Mouse (Mus musculus) kidney, embryonic 16.5 days (tissue): ENCODE measurements at regions not wholly inside any gene's neighbourhood (a gene's known extent, or its start where the extent isn't known, plus 50 kb on each side); places are given as distances from the start of the nearest gene placed in this dataset.

ENCODE experiments used
- ATAC-seq: fragments of 200-750 bp; cut with Nextera tagmentation; 2 replicates; pipeline ENCODE4 v1.8.0; 2017; ENCODE audit warnings: moderate TSS enrichment; ENCODE audit not compliant: low FRiP score, low TSS enrichment
- H3K27ac ChIP-seq: fragments of 300-500 bp; sonication (generic); 2 replicates; pipeline ENCODE4 v1.5.1; 2014; ENCODE audit warnings: low read length
- H3K27me3 ChIP-seq: fragments of 300-500 bp; sonication (generic); 2 replicates; pipeline ENCODE4 v1.6.1; 2014; ENCODE audit warnings: low read length, control low read depth, mixed read lengths; ENCODE audit not compliant: insufficient read depth
- H3K36me3 ChIP-seq: fragments of 300-500 bp; sonication (generic); 2 replicates; pipeline ENCODE4 v1.6.1; 2014; ENCODE audit warnings: low read length, control low read depth, mixed read lengths; ENCODE audit not compliant: insufficient read depth
- H3K4me1 ChIP-seq: fragments of 300-500 bp; sonication (generic); 2 replicates; pipeline ENCODE4 v1.6.1; 2014; ENCODE audit warnings: low read length, control low read depth, mixed read lengths; ENCODE audit not compliant: insufficient read depth
- H3K4me2 ChIP-seq: fragments of 300-500 bp; sonication (generic); replicated peaks from 2 replicates; pipeline ENCODE4 v1.6.1; 2014; ENCODE audit warnings: low read depth, low read length
- H3K4me3 ChIP-seq: fragments of 300-500 bp; sonication (generic); 2 replicates; pipeline ENCODE4 v1.5.1; 2014; ENCODE audit warnings: mild to moderate bottlenecking, low read length
- H3K9ac ChIP-seq: fragments of 300-500 bp; sonication (generic); replicated peaks from 2 replicates; pipeline ENCODE4 v1.6.1; 2014; ENCODE audit warnings: low read length
- H3K9me3 ChIP-seq: fragments of 300-500 bp; sonication (generic); 2 replicates; pipeline ENCODE4 v1.6.1; 2016; ENCODE audit warnings: low read length, control low read depth
- WGBS: fragments of 180-500 bp; shearing (Covaris S2); extraction: QIAGEN DNeasy Blood & Tissue Kit; methylation state at CpG from one replicate; pipeline ENCODE4 v1.1.7; 2014; 5-methylcytosine and 5-hydroxymethylcytosine counted together

DNA sequence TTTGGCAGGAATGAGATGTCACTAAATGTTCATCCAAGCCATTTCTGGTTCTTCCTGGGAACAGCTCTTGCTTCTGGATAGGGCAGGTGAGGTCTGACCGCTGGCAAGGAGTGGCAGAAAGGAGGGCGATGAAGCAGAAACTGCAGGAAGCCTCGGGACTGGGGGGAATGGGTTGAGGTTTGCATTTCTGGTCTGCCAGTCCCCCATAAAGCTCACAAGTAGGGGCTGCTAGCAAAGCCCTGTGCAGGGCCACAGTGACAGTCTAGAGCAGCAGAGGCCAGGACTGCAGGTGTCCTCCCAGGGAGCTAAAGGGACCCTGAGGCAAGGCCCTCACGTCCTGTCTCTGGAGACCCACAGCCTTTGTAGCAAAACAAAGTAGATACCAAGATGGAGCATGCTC, 280.7 kb downstream of the Uaca start:
- ATAC-seq: no peak
- Histone ChIP-seq H3K27me3 (peaks cover 10% of the 10 kb centered on the region), H3K36me3 (no peaks in the 10 kb centered on the region), H3K27ac (no peak overlapping the region), H3K9me3 (no peaks in the 10 kb centered on the region), H3K9ac (no peak overlapping the region), H3K4me3 (no peak overlapping the region), H3K4me1 (peaks cover 9% of the 10 kb centered on the region), H3K4me2 (no peak overlapping the region)
- WGBS: 57% methylated on average over 4 of the region's 4 CpGs

DNA sequence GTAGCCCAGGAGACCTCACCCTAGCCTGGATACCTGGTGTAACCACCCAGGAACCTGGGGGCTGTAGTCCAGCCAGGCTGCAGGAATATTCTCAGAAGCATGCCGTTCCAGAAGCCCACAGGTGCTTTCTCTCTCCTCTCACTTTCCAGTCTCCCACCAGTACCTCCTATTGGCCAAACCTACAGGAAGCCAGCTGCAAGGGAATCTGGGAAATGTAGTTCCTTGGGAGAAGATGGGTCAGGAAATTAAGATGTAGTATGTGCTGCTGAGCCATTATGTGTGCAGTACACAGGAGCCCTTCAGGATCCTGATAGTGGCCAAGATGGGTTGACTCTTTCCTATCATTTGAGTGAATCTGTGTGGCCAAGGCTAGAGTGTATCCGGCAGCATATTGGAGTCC, 282.8 kb downstream of the Uaca start:
- 64% methylated on average over 2 of the region's 2 CpGs for WGBS
- Histone ChIP-seq H3K4me3 (no peak overlapping the region), H3K36me3 (no peaks in the 10 kb centered on the region), H3K27me3 (peaks cover 13% of the 10 kb centered on the region), H3K4me2 (no peak overlapping the region), H3K9ac (no peak overlapping the region), H3K27ac (no peak overlapping the region), H3K9me3 (no peaks in the 10 kb centered on the region), H3K4me1 (no peaks in the 10 kb centered on the region)
- ATAC-seq: no peak

DNA sequence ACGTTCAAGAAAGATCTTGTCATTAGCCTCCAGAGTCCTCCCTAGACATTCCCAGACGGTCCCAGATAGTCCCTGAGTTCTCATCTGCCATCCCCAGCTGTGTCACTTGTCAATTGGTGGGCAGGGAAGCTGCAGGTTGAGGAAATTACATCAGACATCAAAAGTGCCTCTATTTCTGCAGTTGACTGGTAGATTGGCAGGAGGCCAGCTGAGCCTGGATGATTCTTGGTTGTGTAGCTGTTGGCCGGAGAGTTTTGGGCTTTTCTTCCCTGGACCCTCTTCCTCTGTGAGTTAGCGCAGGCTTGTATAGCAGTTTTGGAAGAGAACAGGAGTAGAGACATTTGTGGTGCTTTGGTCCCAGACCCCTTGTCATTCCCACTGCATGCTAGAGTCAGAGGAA, 283.5 kb downstream of the Uaca start:
- H3K27me3 ChIP-seq: peaks cover 17% of the 10 kb centered on the region
- no peak for ATAC-seq

DNA sequence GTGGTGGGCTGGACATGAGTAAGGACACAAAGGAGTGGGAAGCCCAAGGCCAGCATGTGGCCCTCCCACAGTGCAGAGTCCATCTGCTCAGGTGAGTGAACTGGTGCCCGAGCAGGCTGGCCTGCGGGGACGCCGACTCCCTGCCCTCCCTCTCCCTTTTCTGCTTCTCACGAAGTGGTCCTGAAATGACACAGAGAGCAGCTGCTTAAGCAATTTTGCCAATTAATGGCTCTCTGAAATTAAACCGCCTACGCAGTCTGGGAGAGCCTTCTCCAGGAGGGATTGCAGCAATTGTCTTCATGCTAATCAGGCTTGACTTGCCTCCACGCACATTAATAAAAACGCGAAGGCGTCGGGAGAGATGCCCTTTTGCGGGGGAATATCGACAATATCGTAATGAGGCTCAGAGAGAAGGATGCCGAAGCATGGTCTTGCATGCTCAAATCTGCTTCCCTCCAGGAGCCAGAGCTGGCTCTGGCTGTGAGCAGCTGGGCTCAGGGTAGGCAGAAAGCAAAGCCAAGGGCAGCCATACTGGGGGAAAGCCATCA, 287.2 kb downstream of the Uaca start:
- H3K4me2 ChIP-seq: no peak overlapping the region
- H3K9ac ChIP-seq: no peak overlapping the region
- H3K27ac ChIP-seq: no peak overlapping the region
- WGBS: 71% methylated on average over 16 of the region's 16 CpGs
- H3K36me3 ChIP-seq: no peaks in the 10 kb centered on the region
- peaks cover 21% of the 10 kb centered on the region for H3K27me3 ChIP-seq
- H3K4me1 ChIP-seq: no peaks in the 10 kb centered on the region
- no peak overlapping the region for H3K4me3 ChIP-seq
- ATAC-seq: no peak
- no peaks in the 10 kb centered on the region for H3K9me3 ChIP-seq

More for the DNA sequence above, 283.5 kb downstream of the Uaca start:
- Histone ChIP-seq H3K9ac (no peak overlapping the region), H3K9me3 (no peaks in the 10 kb centered on the region), H3K4me3 (no peak overlapping the region), H3K27ac (no peak overlapping the region), H3K4me1 (no peaks in the 10 kb centered on the region), H3K36me3 (no peaks in the 10 kb centered on the region), H3K4me2 (no peak overlapping the region)
- WGBS: 81% methylated on average over 4 of the region's 4 CpGs

DNA sequence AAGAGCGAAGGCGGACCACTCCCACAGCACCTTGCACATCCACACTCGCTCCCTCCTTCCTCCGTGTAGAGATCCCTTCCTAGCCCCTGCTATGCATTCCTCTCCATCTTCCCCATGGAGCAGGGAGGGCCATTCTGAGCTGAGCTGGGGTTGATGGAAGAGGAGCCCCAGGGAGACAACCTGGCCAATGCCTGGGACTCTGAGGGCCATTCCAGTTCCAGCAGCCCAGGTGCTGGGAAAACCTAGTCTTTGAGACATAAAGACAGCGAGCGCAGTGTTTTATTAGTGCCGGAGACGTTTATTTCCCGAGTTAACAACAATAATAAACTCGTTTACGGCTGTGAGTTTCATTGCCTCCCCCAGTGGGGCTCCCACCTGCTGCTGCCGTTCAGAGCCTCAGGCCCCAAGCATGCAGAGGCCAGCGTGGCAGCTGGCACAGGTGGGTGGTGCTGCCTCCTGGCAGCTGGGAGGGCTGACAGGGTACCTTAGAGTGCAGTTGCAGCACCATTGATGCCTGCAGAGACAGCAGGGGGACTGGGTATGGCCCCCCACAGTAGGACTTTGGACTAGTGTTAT, 287.4 kb upstream of the Tle3 start:
- Histone ChIP-seq H3K4me3 (no peak overlapping the region), H3K27ac (no peak overlapping the region), H3K36me3 (no peaks in the 10 kb centered on the region), H3K9ac (no peak overlapping the region), H3K4me2 (no peak overlapping the region), H3K27me3 (peaks cover 21% of the 10 kb centered on the region), H3K9me3 (no peaks in the 10 kb centered on the region), H3K4me1 (no peaks in the 10 kb centered on the region)
- no peak for ATAC-seq
- WGBS: 28% methylated on average over 13 of the region's 13 CpGs

DNA sequence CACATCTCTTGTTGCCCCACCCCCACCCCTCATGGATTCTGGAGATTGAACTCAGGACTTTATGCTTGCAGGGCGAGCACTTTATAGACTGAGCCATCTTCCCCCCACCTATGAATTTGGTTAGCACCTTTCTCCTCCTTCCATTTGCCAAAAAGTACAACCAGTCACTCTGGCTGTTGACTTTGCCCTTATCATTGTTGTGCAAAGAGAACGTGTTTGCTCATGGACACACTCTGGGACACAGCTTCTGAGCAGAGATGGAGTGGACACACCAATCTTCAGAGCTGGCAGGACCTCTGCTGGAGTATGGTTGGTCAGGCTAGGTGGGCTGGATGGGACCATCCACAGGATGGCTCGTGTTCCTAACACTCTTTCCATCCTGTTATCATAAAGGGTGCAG, 285.1 kb upstream of the Tle3 start:
- Histone ChIP-seq H3K4me1 (no peaks in the 10 kb centered on the region), H3K9ac (no peak overlapping the region), H3K4me2 (no peak overlapping the region), H3K27me3 (peaks cover 20% of the 10 kb centered on the region), H3K9me3 (no peaks in the 10 kb centered on the region), H3K4me3 (no peak overlapping the region), H3K27ac (no peak overlapping the region), H3K36me3 (no peaks in the 10 kb centered on the region)
- WGBS: 85% methylated on average over 3 of the region's 3 CpGs
- no peak for ATAC-seq

DNA sequence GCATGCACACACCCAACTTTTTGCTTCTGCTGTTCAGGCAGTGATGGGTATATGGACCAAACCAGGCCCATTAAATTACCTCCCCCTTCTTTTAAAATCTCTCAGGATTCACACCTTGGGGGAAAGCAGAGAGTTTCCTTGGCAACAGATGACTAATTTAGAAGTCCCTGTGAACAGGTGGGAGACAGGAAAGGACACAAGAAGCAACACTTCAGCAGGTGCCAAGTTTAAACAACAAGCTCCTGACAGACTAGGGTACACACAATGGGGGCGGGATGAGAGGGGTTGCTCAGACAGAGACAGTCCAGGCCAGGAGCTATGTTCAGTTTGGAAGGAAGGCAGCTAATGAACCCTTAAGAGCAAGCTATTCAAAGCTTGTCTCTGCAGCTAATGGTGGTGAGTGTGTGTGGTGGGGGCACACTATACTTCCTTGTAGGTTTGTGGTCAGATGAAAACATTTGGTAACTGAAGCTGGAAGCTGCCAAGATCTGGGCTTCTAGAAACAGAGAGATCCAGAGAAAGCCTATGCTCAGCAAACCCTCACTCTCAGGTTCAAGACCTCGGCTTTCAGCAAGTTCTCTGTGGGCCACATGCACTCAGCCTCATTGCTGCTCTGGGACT, 283.0 kb upstream of the Tle3 start:
- H3K4me1 ChIP-seq: no peaks in the 10 kb centered on the region
- no peak overlapping the region for H3K4me2 ChIP-seq
- H3K27me3 ChIP-seq: peaks cover 3% of the 10 kb centered on the region; the same call in 1 of the 2 replicates
- H3K9me3 ChIP-seq: no peaks in the 10 kb centered on the region
- no peak overlapping the region for H3K27ac ChIP-seq
- H3K4me3 ChIP-seq: no peak overlapping the region
- ATAC-seq: no peak
- no peak overlapping the region for H3K9ac ChIP-seq
- WGBS: 75% methylated on average over 2 of the region's 2 CpGs
- no peaks in the 10 kb centered on the region for H3K36me3 ChIP-seq

DNA sequence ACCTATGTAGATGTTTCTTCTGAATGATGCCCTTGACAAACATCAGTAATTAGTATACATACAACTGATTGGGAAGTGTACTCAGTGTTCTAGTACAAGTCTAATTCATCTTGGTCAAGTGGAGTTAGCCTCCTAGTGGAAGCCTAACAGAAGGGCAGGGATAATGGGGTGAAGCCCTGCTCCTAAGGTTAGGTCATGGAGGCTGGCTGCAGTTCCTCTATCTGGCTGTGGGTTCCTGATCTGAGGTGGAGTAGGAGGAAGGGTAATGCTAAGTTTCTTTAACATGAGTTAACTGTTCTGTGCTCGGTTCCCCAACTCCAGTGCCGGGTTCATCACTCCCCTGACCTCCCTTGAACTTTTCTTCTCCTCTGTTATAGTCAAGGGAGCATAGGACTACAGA, 281.1 kb upstream of the Tle3 start:
- no peak for ATAC-seq
- 79% methylated on average over 2 of the region's 2 CpGs for WGBS

DNA sequence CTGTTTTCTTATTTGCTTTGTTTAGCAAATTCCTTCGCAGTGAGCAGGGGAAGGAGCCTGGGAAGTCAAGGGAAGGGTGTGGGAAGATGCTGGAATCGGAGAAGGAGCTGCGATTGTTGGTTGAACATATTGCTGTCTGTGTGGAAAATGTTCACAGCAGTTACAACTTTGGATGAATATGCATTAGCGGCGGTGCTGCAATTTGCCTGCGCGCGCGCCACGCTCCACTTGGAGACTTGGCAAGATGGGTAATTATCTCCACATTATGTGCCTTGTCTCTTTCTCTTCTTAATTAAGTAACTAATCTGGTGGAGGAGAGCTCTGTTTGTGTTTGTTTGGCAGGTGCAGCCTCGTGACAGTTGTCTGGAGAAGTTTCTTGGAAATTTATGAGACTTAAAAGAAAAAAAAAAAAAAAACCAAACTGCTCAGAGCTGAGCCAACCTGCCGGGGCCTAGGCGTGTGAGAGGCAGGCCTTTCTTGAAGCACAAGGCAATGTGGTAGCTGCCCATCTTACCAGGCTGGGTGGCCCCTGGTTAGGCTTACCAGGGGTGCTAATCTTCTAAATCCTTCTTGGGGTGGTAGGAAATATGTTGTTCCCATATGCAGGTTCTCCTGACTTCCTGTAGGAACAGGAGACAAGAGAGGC, 279.2 kb upstream of the Tle3 start:
- no peak overlapping the region for H3K4me2 ChIP-seq
- no peak overlapping the region for H3K27ac ChIP-seq
- H3K4me1 ChIP-seq: no peaks in the 10 kb centered on the region
- no peaks in the 10 kb centered on the region for H3K9me3 ChIP-seq
- no peaks in the 10 kb centered on the region for H3K36me3 ChIP-seq
- H3K4me3 ChIP-seq: no peak overlapping the region
- no peak for ATAC-seq
- H3K27me3 ChIP-seq: 0 out of 2 replicates have a peak, but pooled peaks cover 3% of the 10 kb centered on the region
- WGBS: 71% methylated on average over 13 of the region's 13 CpGs
- H3K9ac ChIP-seq: no peak overlapping the region

More for the DNA sequence above, 281.1 kb upstream of the Tle3 start:
- H3K4me2 ChIP-seq: no peak overlapping the region
- no peaks in the 10 kb centered on the region for H3K36me3 ChIP-seq
- H3K4me1 ChIP-seq: no peaks in the 10 kb centered on the region
- H3K9ac ChIP-seq: no peak overlapping the region
- H3K27ac ChIP-seq: no peak overlapping the region
- no peaks in the 10 kb centered on the region for H3K9me3 ChIP-seq
- no peak overlapping the region for H3K4me3 ChIP-seq
- 0 out of 2 replicates have a peak, but pooled peaks cover 3% of the 10 kb centered on the region for H3K27me3 ChIP-seq
